Mouse (Mus musculus) CD4-positive, CD25-positive, alpha-beta regulatory T cell, adult 4 months (primary cell): ENCODE results near the gene Col23a1. TPM values are rescaled to one million over a fixed set of nuclear protein-coding genes. Genes with fewer than 3 reads are reported as not detected.
"Not testable (repeated sequence)": the region's sequence is repeated elsewhere in the genome, so short reads cannot be mapped to it uniquely, and the experiment has no call there.

Experiments
- ATAC-seq: one replicate; pipeline ENCODE4 v1.8.0; 2017
- polyA plus RNA-seq, 2 experiments: library from polyadenylated mRNA; unstranded; fragments of 100-300 nt; shearing (Covaris generic); gene quantifications; one replicate each; pipeline ENCODE4 v1.2.1; 2017

Gene Col23a1
- polyA plus RNA-seq, 2 experiments from 2014 or later, result 1.5 to 2.8 TPM

DNA sequence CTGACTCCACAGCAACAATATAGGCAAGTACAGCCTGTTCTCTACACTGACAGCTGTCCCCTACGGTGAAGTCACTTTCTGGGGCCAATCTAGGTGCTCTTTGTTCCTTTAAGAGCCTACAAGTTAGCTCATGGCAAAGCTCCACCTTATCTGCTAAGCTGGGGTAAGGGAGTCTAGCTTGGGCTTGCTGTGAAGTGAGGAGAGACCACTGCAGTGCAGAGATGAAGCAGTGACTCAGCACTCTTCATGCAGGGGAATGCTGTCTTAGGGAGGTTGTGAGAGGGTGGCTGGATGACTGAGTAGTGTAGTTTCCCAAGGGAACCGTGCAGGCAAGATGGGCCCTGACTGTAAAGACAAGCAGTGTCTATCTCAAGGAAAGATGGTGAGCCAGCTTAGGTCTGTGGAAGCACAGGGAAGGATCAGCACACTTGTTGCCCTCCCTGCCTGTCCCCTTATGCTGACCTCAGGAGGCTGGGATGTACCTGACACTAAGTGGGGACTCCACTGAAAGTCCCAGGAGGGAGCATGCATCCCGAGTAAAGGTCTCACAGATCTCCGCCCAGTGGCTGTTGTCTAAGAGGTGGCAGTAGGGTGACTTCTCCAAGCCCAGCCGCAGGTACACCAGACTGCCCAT lies 335.6 kb downstream of the Col23a1 start:
- no peak for ATAC-seq

DNA sequence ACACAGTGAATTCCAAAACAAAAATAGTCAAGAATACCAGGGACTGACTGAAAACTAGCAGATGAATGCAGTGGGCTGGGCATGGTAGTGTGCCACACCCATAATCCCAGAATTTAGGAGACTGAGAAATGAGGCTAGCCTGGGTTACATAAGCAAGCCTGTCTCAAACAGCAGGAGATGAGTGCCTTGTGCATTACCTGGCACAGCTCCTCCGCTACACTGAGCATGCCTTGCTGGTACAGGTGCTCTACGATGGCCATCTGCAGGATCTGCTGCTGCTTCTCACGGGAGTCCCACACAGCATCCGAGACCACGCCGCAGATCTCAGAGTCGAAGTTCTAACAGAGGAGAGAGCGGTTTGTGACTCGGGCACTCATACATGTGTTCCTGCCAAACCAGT lies 337.7 kb downstream of the Col23a1 start:
- no peak for ATAC-seq

DNA sequence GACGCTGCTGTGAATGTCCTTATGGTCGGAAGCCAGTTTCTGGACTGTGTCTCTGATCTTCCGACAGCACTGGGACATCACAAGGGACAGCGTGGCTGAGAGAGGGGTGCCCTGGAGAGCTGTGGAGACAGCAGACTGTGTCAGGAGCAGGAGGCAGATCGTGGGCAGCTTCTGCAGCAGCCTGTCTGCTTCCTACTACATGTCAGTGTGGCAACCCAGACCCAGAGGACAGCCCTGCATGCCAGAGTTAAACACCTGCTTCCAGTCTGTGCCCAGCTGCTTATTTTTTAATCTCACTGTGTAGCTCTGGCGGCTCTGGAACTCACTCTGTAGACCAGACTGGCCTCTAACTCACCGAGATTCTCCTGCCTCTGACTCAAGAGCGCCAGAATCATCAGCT lies 338.2 kb downstream of the Col23a1 start:
- no peak for ATAC-seq

DNA sequence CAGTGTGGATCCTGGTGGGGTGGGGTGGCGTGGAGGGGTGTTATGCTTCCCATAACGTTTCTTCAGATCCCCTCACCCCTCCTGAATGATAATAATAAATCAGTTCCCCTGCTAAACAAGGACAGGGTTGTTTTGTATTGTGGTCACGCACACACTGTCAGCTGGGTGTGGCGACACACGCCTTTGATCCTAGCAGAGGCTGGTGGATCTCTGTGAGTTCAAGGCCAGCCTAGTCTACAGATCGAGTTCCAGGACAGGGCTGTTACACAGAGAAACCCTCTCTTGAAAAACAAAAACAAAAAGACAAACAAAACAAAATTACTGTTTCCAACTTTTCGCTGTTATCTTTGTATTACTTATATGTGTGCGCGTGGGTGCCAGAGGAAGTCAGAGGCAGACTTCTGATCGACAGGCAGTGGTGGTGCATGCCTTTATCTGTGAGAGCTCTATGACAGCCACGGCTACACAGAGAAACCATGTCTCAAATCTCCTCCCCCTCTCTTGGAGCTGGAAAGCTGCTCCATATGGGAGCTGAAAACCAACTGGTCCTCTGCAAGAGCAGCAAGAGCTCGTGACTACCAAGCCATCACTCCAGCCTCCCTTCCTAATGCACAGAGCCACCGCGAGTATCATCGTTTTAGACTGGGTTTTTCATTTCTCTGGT lies 340.1 kb downstream of the Col23a1 start:
- ATAC-seq, result no peak

DNA sequence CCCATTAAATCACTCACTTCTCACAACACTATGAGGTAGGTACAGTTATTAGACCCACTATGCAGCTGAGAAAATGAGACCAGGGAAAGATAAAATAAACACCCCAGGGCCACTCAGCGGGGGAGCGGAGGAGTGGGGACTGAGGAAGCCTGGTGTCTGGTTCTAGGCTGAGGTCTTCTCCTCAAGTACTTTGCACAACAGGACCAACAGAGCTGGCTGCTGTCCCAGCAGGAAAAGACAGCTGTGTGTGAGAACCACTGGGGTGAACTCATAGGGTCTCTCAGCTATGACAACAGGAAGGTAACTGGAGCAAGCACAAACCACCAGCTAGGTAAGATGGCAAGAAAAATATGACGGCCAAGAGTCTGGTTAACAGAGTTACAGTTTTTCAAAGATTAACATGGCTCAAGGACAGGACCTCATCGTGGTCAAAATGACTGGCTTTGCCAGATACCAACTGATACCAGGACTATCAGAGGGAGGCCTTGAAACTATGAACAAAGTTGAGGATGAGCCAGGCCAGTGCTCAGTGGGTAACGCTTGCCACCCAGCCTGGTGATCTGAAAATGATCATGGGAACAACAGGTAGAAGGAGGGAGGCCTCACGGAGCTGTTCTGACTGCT lies 342.5 kb downstream of the Col23a1 start:
- no peak for ATAC-seq

DNA sequence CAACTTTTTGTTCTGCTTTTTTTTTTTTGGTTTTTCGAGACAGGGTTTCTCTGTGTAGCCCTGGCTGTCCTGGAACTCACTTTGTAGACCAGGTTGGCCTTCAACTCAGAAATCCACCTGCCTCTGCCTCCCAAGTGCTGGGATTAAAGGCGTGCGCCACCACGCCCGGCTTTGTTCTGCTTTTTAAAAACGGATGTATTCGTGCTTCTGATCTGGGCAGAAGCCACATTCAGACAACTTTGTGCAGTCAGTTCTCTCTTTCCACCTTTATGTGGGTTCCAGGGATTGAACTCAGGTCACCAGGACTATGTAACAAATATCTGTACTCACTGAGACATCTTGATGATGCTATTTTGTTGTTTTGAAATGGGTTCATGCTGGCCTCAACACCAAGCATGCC lies 343.5 kb downstream of the Col23a1 start:
- not testable (repeated sequence) for ATAC-seq

Other genes with a start within 250 kb of the Col23a1 start
- gene Olfr1375, start 241.8 kb upstream of the Col23a1 start, polyA plus RNA-seq, result not detected
- gene Zfp354a, start 230.7 kb upstream of the Col23a1 start, polyA plus RNA-seq, result not detected
- not detected for gene Gm12569, start 69.4 kb upstream of the Col23a1 start, polyA plus RNA-seq
- 100 to 1,000 TPM; 220 to 233 TPM for gene Clk4, start 28.2 kb upstream of the Col23a1 start, polyA plus RNA-seq
- gene BC049762, start 26.9 kb upstream of the Col23a1 start, polyA plus RNA-seq, result under 1 TPM in 1 of 2 experiments, not detected in 1; 0.74 TPM